Mouse (Mus musculus) retina, embryonic 14.5 days (tissue): Measurements from ENCODE around the gene Hhat.

Experiments used
- DNase-seq: peaks from one replicate; pipeline ENCODE4 v3.0.0-alpha.2; 2015; ENCODE audit warnings: low spot score

Gene Hhat

DNA sequence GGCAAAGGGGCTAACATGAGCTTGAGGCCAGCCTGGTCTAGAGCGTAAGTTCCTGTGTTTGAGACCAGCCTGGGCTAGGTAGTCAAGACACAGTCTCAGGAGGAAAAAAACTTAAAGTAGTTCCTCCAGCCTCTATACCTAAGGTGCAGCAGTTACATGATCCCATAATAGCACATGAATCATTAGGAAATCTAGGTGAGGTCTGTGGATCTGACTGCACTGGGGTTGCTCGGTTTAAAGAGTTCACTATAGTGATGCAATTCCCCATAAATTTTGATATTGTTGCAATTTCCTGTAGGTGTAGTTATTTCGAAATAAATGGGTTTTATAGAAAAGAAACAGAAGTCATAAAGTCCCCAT lies 26.2 kb downstream of the Hhat start:
- no peak for DNase-seq

DNA sequence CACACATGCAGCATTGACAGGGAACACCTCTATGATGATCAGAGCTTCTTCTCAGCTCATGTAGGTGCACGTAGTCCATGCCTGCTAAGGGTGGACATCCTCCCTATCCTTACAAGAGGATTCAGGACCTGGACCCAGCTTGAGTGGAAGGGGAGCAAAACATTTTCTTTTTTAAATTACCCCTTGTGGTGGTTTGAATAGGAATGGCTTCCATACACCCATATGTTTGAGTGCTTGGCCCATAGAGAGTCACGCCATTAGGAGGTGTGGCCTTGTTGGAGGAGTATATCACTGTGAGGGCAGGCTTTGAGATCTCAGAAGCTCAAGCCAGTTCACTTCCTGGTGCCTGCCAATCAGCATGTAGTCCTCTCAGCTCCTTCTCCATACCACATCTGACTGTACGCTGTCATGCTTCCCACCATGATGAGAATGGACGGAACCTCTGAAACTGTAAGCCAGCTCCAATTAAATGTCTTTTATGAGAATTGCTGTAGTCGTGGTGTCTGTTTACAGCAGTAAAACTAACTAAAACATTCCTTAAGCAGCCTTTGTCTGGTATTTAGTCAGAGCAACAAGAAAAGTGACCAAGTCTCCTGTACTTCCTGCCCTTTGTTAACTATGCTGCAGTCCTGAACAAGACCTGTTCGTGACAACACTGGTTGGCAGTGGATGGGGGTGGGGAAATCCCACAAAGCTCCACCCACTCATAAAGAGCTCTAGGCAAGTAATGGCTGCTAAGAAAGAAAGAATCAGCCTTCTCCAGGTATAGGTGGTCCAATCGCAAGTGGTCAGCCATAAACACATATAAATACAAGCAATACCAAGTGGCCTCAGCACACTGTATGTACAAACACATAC lies 28.4 kb downstream of the Hhat start:
- no peak for DNase-seq

DNA sequence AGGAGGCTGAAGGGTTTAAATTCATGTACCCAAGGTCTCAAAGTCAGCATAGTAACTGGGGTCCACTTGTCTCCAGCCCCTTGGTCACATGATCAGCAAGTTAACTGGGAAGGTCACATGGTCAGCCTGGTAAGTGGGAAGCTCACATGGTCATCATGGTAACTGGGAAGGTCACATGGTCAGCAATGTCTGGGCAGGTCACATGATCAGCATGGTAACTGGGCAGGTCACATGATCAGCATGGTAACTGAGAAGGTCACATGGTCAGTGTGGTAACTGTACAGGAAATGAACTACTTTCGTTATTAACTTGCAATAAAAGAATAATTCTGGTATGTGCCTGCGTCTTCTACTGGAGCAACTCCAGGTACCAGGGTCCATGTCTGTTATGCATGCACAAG lies 29.1 kb downstream of the Hhat start:
- DNase-seq: no peak

DNA sequence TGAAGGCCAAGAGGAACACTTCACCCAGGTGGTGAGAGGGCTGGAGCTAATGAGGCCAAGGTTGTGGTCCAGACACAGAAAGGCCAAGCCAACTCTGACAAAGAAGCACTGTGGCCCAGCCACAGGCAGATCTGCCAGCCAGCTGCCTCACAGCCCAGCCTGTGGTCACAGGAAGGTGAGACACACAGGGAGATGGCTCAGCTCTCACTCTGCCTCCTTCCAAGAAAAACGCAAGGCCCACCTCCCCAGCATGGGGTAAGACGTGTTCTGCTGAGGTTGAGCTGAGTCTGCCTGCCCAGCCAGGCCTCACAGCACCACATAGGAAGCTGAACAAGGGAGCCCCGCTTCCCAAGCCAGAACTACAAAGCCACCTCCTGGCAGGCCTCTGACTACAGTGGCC lies 34.5 kb downstream of the Hhat start:
- DNase-seq: no peak

DNA sequence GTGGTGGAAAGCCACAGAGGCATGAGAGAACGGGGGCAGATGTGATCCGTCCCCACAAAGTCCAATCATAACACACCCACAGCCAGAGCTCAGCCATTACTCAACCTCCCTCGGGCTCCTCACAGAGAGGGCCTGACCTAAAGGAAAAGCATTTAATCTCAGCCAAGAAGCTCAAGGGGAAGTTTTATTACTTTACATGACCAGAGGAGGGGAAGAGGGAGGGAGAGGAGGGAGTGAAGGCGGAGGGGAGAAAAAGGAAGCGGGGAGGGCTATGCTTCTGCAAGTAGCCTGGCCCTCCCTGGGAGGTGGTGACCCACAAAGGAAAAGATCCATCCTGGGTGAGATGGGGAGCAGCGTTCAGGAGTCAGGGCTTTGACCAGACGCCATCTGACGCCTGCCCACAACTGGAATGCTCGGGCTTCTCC lies 35.0 kb downstream of the Hhat start:
- no peak for DNase-seq

DNA sequence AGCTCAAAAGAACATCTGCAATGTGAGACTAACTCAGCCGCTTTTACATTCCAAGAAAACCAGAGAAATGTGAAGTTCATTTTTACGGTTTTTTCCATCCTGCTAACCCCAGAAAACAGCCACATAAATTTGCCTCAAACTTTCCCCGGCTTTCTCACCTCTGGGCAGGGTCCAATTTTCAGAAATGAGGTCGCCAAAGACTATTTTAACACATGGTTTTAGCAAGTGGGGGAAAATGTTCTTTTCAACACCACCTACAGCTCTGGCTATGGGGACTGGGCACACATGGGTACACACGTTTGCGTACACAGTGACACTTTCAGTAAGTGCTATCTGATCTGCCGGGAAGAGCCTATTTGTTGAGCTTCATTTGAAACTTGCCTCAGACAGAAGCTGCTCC lies 40.5 kb downstream of the Hhat start:
- no peak for DNase-seq

DNA sequence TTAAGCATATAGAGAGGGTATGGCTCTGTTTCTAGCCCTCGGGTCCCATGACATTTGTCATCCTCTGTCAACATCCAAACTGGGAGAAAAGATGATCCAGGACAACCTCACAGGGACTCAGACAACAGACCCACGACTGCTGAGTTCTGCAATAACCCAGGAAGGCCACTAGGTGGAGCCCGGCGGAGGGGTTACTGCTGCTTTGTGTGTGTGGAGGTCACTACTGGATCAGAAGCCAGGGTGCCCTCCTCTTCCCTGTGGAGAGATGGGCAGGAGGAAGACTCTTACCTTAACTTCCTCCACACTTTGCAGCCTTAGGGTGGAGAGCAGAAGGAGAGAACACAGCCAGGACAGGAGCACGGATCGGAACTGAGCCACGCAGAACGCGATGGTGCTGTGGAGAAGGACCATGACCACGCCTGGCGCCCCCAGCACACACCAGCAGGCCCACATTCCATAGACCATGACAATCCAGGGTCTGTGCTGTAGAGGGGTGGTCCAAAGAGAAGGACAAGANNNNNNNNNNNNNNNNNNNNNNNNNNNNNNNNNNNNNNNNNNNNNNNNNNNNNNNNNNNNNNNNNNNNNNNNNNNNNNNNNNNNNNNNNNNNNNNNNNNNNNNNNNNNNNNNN lies 43.9 kb downstream of the Hhat start:
- DNase-seq: peak; percentile 84

DNA sequence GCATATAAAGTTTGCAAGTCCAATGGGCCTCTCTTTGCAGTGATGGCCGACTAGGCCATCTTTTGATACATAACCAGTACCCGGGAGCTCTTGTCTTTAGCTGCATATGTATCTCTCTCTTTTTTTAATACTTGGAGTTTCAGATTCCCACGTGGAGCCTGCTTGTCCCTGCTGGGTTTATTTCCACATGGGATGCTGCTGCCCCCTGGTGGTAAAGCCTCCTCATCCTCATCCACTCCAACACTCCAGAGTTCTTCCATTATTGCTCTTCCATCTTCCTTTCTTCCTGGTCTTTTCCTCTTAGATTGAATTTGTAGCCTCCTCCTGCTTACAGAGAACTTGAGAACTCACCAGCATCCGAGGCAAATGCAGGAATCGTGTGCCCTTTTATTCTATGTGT lies 48.9 kb downstream of the Hhat start:
- peak; percentile 84 for DNase-seq

DNA sequence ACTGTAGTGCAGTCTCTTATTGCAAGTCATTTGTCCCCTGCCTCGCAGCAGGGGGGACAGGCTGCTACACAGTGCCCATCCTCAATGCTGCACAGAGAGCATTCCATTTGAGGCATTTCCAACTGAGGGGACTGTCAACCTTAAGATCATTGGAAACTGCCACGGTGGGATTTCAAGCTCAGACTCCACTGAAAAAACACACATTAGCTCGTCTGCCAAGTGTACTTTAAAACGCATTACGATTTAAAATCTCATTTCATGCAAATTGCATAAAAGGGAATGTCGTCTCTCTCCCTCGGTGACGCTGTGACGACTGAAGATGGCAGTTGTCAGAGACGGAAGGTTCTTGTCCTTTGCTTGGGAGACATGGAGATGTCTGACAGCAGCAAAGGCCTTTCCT lies 50.9 kb downstream of the Hhat start:
- no peak for DNase-seq

DNA sequence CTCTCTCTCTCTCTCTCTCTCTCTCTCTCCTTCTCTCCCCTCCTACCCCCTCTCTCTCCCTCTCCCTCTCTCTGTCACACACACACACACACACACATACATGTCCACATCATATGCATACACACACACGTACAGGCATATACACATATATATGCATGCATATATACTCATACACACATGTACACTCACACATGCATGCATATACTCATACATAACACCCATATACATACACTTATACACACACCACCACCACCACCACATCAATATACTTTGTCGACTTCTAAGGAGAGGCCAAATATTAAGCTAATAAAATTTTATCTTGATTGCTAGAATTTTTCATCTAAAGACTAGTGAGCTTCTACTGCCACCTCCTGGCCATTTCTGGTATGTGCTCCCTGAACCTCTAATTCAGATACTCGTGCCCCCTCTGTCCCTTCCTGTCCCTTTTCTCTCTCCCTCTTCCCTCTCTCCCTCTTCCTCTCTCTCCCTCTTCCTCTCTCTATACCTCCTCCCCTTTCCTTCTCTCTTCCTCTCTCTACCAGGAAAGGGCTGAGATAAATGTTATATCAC lies 59.2 kb downstream of the Hhat start:
- DNase-seq: peak; percentile 87

DNA sequence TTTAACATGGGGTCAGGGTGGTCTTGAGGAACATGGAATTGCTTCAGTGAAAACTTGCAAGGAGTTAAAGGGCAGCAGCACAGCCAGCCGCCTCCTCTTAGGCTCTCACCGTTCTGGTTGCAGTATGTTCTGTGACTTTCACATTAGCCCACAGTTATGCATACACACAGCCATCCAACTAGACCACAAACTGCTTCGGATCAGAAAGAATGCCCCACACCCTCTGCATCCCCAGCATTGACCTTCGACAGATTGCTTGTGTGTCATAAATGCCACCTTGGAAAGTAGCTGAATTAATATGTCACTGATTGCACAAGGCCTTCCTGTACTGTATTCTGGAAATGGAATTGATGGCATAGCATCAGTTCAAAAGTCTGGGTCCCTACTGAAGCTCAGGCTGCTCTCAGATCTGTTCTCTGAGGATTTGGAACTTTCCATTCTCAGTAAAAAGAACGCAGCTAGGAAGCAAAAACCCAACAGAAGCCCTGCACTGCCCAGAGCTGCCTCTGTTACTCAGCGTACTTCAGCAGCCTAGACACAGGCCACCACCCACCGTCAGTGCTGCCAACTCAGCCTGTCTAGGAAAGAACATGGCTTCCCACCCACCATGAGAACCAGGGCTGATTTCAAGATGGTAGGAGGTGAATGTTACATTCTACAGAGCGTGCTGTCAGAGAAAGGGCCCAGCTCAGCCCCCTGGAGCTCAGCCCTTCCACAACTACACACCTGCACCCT lies 70.5 kb downstream of the Hhat start:
- no peak for DNase-seq

DNA sequence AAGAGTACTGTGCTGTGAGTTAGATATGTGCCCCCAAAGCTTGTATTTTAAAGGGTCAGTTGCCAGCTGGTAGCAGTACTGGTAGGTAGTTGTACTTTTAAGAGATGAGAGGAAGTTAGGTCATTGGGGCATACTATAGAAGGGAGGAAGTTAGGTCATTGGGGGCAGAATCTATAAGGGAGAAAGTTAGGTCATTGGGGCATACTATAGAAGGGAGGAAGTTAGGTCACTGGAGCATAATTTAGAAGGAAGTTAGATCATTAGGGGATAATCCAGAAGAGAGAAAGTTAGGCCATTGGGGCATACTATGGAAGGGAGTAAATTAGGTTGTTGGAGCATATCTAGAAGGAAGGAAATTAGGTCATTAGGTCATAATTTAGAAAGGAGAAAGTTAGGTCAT lies 71.9 kb downstream of the Hhat start:
- DNase-seq: no peak

DNA sequence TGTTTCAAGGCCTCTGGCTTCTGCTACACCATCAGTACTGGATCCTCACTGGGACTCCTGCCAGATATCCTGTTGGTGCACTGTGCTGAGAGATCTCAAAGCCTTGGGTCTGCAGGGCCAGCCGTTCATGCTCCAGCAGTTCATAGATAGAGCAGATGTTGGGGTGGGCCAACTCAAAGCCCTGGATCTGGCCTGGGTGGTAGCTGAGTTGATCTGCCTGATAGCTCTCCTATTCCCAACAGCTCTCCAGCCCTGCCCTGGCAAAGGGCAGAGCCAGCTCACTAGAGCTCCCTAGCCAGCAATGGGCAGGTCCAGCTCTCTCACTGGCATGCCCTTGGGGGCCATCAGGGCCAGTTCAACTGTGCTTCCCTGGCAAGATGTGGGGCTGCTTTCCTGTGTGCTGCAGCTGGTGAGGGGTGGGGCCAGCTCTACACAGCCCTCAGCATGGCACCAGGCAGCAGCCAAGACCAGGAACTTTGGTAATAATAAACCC lies 74.6 kb downstream of the Hhat start:
- no peak for DNase-seq

DNA sequence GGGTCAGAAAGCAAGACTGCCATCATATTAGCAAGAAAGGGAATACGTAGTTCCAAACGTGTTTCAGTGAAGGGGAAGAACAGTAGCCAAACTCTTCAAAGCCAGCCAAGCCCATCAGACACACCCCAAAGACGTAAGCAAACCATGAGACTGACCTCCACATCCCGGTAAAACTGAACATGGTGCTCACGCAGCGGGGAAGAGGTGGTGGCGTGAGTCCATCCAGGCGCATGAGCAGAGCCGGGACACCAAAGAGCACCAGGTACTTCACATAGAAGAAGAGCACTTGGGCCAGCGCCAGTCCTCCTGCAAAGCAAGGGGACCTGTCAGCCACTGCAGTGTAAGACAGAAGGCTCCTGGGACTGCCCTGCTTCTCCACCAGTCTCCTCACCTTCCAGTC lies 77.4 kb downstream of the Hhat start:
- no peak for DNase-seq

DNA sequence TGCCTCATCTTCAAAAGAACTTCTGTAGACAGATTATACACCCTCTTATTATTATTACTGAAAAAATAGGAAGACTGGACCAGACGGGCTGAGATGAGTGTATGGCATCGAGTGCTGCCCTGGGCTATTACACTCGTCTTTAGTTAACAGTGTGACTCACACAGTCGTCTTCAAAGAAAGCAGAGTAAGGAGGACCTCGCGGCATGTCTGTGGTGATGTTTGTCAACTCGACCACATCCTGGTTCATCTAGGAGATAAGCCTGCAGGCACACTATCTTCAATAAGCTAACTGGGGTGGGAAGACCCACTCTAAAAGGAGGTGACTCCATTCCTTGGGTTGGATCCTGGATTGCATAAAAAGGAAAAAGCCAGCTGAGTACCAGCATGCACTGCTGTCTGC lies 78.0 kb downstream of the Hhat start:
- no peak for DNase-seq

DNA sequence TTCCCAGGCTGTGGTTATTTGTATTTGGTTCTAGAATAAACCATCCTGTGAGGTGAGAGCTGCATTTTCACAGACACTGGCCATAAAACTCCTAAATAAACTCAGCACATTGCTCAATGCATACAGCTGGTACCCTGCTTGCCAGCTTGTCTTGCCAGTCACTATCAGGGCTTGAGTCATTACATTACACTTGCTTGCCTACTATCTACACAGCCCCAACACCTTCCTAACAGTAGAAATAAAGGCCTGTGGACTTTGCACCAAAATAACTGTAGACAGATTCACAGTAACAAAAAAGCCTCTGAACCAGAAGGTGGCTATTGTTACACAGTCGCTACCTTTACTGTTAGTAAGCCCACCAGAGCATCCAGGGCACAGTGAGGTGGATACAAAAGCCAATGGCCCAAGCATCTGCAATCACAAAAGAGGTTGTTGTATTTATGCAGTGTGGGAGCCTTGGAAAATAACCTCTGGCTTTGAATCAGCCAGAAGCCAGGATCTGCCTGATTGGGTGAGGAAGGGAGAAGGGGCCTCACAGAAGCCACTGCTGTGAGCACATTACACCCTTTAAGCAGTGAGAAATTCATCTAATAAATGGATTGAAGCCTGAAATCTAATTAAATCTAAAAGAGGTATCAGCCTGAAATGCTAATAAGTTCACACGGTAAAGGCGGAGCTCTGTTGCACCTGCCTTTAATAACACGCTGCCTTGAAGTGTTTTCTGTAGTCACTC lies 88.6 kb downstream of the Hhat start:
- no peak for DNase-seq

DNA sequence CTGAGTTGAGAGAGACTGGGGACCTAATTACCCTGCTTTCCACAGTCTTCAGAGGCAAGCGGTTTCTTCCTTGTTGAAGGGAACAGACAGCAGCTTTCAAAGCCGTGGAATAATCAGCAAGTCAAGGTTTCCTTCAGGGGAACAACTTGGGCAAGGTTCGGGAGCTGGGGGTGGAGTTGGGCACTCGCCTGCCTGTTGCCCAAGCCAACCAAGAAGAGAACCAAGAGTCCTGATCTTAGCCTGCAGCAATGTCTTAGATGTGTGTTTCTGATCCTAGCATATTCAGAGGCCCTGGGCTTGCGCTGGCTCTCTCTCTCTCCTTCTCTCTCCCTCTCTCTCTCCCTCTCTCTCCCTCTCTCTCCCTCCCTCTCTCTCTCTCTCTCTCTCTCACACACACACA lies 93.8 kb downstream of the Hhat start:
- no peak for DNase-seq

DNA sequence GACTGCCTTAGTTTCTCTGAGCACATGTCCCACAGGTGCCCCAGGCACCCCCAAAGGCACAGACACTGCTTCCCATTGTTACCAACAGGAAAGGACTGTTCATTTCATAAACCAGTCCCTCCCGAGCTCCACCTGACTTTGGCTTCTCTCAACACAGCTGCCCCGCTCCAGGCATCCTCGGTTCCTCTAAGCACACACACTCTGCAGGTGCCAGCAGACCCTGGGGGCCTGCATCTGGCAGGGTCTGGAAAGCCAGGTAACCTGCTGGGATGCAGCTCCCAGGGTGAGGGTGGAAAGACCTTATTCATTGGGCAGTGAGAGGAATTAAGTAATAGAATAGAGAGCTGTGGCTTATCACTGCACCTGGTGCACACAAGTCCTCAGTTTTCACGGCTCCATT lies 107.4 kb downstream of the Hhat start:
- DNase-seq: no peak

DNA sequence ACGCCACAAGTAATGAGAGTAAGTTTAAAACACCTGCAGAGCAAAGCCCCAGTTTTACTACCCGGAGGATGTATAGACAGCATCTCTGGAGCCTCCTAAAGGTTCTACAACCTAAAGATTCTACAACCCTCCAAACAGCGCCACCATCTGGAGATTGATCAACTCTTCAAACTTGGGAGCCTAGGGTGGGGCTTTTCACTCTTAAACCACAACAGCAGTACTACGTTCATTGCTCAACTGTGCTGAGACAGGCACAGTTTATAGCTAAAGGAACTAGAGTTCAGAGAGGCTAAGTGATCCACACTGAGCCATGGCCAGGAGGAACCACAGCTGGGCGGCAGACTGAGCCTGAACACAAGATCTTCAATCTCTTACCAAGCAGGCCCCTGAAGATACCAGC lies 107.9 kb downstream of the Hhat start:
- DNase-seq: no peak

DNA sequence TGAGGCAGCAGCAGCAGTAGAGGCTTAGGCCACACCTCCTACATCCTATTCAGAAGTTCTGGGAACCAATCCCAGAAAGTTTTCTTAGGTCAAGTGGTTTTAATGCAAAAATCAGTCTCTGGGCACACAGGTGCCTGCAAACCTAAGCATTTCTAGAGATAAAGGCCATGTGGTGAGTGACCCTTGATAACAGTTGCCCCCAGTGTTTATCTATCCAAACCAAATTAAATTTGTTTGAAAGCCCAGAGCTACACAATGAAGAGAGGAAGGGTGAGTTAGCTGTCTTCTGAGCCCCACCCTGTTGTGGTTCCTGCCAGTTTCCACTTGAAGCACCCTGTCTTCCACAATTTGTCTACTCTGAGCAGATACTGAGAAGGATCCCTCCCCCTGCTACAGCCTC lies 109.4 kb downstream of the Hhat start:
- DNase-seq: no peak

DNA sequence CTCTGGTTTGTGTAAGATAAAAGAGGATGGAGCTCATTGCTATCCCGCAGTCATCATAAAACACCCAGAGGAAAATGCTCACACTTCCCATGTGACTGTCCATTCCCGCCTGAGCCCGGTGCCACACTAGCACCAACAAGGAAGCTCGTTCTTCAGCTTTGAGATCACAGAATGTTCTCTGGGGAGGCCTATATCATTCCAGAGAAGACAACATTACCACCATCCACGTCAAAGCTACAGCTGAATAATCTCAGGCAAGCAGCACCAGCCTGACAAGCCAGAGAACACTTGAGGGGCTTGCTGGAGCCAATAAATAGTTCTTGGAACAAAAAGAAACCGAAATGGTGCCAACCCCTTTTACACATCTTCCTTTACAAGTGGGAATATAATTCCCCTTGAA lies 113.6 kb downstream of the Hhat start:
- no peak for DNase-seq

DNA sequence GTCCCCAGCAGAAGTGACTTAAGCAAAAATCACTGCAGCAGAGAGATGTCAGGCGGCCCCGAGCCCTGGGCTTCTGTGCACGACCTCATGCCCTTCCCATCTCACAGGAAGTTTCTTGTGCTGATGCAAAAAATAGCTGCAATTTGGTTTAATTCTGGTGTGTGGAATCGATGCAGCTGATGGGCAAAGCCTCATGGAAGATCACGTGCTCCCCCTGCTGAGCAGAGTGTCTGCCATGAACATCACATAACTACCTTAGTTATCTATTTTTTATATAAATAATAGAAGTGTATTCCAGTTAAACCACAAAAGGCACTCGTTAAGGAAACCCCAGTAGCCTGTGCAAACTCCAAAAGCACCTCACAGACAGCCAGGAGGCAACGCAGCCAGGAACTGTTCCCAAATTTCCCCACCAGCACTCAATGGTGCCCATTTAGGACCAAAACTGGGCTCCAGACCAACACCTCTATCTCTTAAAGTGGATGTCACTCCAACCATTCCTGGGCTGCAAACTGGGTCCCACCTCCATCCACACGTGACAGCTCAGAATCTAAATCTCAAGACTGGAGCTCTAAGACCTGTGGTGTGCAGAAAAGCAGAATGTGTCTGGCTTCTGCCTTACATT lies 118.9 kb downstream of the Hhat start:
- DNase-seq: no peak
